In the genomic region with DNA sequence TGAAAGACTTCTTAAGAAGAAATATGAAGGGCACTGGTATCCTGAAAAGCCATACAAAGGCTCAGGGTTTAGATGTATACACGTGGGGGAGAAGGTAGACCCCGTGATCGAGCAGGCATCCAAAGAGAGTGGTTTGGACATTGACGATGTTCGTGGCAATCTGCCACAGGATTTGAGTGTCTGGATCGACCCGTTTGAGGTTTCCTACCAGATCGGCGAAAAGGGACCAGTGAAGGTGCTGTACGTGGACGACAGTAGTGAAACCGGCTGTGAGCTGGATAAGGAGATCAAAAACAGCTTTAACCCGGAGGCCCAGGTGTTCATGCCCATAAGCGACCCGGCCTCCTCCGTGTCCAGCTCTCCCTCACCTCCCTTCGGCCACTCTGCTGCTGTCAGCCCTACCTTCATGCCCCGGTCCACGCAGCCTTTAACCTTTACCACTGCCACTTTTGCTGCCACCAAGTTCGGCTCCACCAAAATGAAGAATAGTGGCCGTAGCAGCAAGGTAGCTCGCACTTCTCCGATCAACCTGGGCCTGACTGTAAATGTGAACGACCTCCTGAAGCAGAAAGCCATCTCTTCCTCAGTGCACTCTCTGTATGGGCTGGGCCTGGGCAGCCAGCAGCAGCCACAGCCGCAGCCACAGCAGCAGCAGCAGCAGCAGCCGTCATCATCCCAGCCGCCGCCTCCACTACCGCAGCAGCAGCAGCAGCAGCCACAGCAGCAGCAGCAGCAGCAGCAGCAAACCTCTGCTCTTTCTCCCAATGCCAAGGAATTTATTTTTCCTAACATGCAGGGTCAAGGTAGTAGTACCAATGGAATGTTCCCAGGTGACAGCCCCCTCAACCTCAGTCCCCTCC, we compare ENCODE assay signal across 8 mouse cellular contexts. TPM values are rescaled to one million over a fixed set of nuclear protein-coding genes. Genes with fewer than 3 reads are reported as not detected.
DNase-seq lines count a peak whose midpoint lies in the region; ATAC-seq lines count a peak whose summit lies in the region.

No protein-coding gene starts in this region.

- peaks cover 38% of the 10 kb centered on the region for H3K4me1 ChIP-seq in limb, embryonic 12.5 days (replicated peaks)
- peaks cover 33% of the 10 kb centered on the region for H3K4me1 ChIP-seq in limb, embryonic 10.5 days
- peaks cover 2 to 10% of the 10 kb centered on the region in 2 experiments; a peak in 2 of 4 replicates for H3K4me1 ChIP-seq in heart, embryonic 14.5 days (ENCODE audit: control insufficient read depth in 2 of 2, insufficient read depth in 2 of 2, low read length in 2 of 2)
- peaks cover 38% of the 10 kb centered on the region for H3K4me1 ChIP-seq in limb, embryonic 13.5 days

- 0 out of 2 replicates have a peak overlapping the region, but pooled peaks have one; percentile 9 for H3K4me3 ChIP-seq in limb, embryonic 12.5 days (replicated peaks)
- no peak overlapping the region for H3K4me3 ChIP-seq in limb, embryonic 10.5 days
- H3K4me3 ChIP-seq in heart, embryonic 14.5 days (ENCODE audit: control insufficient read depth in 1 of 2, insufficient read depth in 1 of 2, low read depth in 1 of 2, low read length in 2 of 2), result peak overlapping the region in 1 of 2 experiments; percentile 4; a peak in 2 of 4 replicates
- peak overlapping the region; percentile 96 for H3K4me3 ChIP-seq in limb, embryonic 13.5 days

- ATAC-seq in limb, embryonic 12.5 days (ENCODE audit: insufficient number of reproducible peaks, insufficient read depth, low FRiP score, low TSS enrichment, low read depth), result no peak
- no peak for ATAC-seq in heart, embryonic 14.5 days (ENCODE audit: insufficient number of reproducible peaks, insufficient read depth, low FRiP score, low read depth)
- ATAC-seq in limb, embryonic 13.5 days (ENCODE audit: low FRiP score, low read depth), result no peak

- WGBS in limb, embryonic 12.5 days, result 84% methylated on average over 29 of the region's 29 CpGs
- WGBS in limb, embryonic 10.5 days, result 92% methylated on average over 29 of the region's 29 CpGs
- 84% methylated on average over 29 of the region's 29 CpGs for WGBS in heart, embryonic 14.5 days
- WGBS in limb, embryonic 13.5 days, result 82% methylated on average over 29 of the region's 29 CpGs

- no peak for DNase-seq in limb, embryonic 10.5 days (ENCODE audit: low spot score)
- DNase-seq in adrenal gland, postnatal 14 days, result peak; percentile 45
- no peak for DNase-seq in embryo, embryonic 10.5 days (ENCODE audit: low spot score)
- no peak for DNase-seq in layer of hippocampus, postnatal 10 days (ENCODE audit: low spot score in 2 of 2)
- DNase-seq in layer of hippocampus, adult 8-10 months (ENCODE audit: low spot score in 2 of 2), result no peak

- H3K27ac ChIP-seq in limb, embryonic 12.5 days, result no peak overlapping the region
- H3K27ac ChIP-seq in limb, embryonic 10.5 days, result no peak overlapping the region
- H3K27ac ChIP-seq in heart, embryonic 14.5 days (replicated peaks in 1 of 2; ENCODE audit: control insufficient read depth in 1 of 2, insufficient read depth in 1 of 2, low read depth in 2 of 2, low read length in 2 of 2), result no peak overlapping the region
- H3K27ac ChIP-seq in limb, embryonic 13.5 days, result peak overlapping the region; percentile 33; the same call in 1 of the 2 replicates

- H3K27me3 ChIP-seq in limb, embryonic 12.5 days, result no peaks in the 10 kb centered on the region
- no peaks in the 10 kb centered on the region for H3K27me3 ChIP-seq in limb, embryonic 10.5 days (ENCODE audit: low read depth, poor library complexity, severe bottlenecking)
- no peaks in the 10 kb centered on the region for H3K27me3 ChIP-seq in heart, embryonic 14.5 days (ENCODE audit: control insufficient read depth, insufficient read depth, low read length)
- H3K27me3 ChIP-seq in limb, embryonic 13.5 days, result no peaks in the 10 kb centered on the region

- H3K4me2 ChIP-seq in limb, embryonic 12.5 days, result peak overlapping the region; percentile 61
- peak overlapping the region; percentile 71 for H3K4me2 ChIP-seq in heart, embryonic 14.5 days (ENCODE audit: low read length)
- H3K4me2 ChIP-seq in limb, embryonic 13.5 days (replicated peaks), result peak overlapping the region; percentile 74

- no peaks in the 10 kb centered on the region for H3K9me3 ChIP-seq in limb, embryonic 12.5 days
- H3K9me3 ChIP-seq in limb, embryonic 10.5 days (replicated peaks), result no peaks in the 10 kb centered on the region
- no peaks in the 10 kb centered on the region for H3K9me3 ChIP-seq in heart, embryonic 14.5 days (ENCODE audit: control insufficient read depth, low read length)
- H3K9me3 ChIP-seq in limb, embryonic 13.5 days, result no peaks in the 10 kb centered on the region

- H3K9ac ChIP-seq in limb, embryonic 12.5 days (replicated peaks), result peak overlapping the region; percentile 34; the same call in 1 of the 2 replicates
- peak overlapping the region; percentile 100; the same call in 1 of the 2 replicates for H3K9ac ChIP-seq in heart, embryonic 14.5 days (ENCODE audit: low read length)
- peak overlapping the region; percentile 45 for H3K9ac ChIP-seq in limb, embryonic 13.5 days

- H3K36me3 ChIP-seq in limb, embryonic 12.5 days, result peaks cover 16% of the 10 kb centered on the region
- H3K36me3 ChIP-seq in limb, embryonic 10.5 days, result peaks cover 22% of the 10 kb centered on the region
- H3K36me3 ChIP-seq in heart, embryonic 14.5 days (ENCODE audit: control insufficient read depth, insufficient read depth, low read length), result peaks cover 18% of the 10 kb centered on the region
- peaks cover 11% of the 10 kb centered on the region for H3K36me3 ChIP-seq in limb, embryonic 13.5 days

RNA-seq across cellular contexts. Expression of a gene that starts 2.7 kb away (rescaled TPM):
- 36.8 and 37.1 TPM in 2 replicates for polyA plus RNA-seq in limb, embryonic 12.5 days (2016; fragmentation: Nextera tagmentation; extraction: Ambion mirVana)
- 15.0 and 22.5 TPM in 2 replicates for polyA plus RNA-seq in limb, embryonic 10.5 days (2016; fragmentation: Nextera tagmentation; extraction: Ambion mirVana)
- 158 and 199 TPM in 2 replicates for total RNA-seq in adrenal gland, postnatal 14 days (2021)
- polyA plus RNA-seq in heart, embryonic 14.5 days (2014; fragmentation: Nextera tagmentation; extraction: Ambion mirVana), result 38.2 and 40.9 TPM in 2 replicates
- 30.0 and 33.9 TPM in 2 replicates for polyA plus RNA-seq in limb, embryonic 13.5 days (2015; fragmentation: Nextera tagmentation; extraction: Ambion mirVana)
- total RNA-seq in layer of hippocampus, postnatal 10 days (2021), result 10 to 100 TPM; 29.2 to 31.3 TPM
- total RNA-seq in layer of hippocampus, adult 8-10 months (2022), result 10 to 100 TPM; 35.8 to 44.1 (median 39.9) TPM

RNA-seq across cellular contexts. Expression of a gene that starts 31.8 kb away (rescaled TPM):
- polyA plus RNA-seq in limb, embryonic 12.5 days (2016; fragmentation: Nextera tagmentation; extraction: Ambion mirVana), result 20.6 and 22.6 TPM in 2 replicates
- 1.6 and 7.9 TPM in 2 replicates for polyA plus RNA-seq in limb, embryonic 10.5 days (2016; fragmentation: Nextera tagmentation; extraction: Ambion mirVana)
- 0.63 and 0.68 TPM in 2 replicates for total RNA-seq in adrenal gland, postnatal 14 days (2021)
- polyA plus RNA-seq in heart, embryonic 14.5 days (2014; fragmentation: Nextera tagmentation; extraction: Ambion mirVana), result 1.3 and 1.6 TPM in 2 replicates
- polyA plus RNA-seq in limb, embryonic 13.5 days (2015; fragmentation: Nextera tagmentation; extraction: Ambion mirVana), result 15.0 and 17.6 TPM in 2 replicates
- total RNA-seq in layer of hippocampus, postnatal 10 days (2021), result 1 to 10 TPM; 1.5 to 2.0 TPM
- total RNA-seq in layer of hippocampus, adult 8-10 months (2022), result 1 to 10 TPM; 1.3 to 2.4 (median 1.9) TPM

Comparison
In these comparisons a context has a peak if more than half of its experiments do, and no peak if none do; other contexts are left out.
1. H3K9ac ChIP-seq: peak in every context shown above with its lines; median percentile 100 in heart, embryonic 14.5 days; 45 in limb, embryonic 13.5 days; 34 in limb, embryonic 12.5 days.